Mouse (Mus musculus) central nervous system, embryonic 18 days (tissue): ENCODE measurements around the gene Bckdk. TPM values are rescaled to one million over a fixed set of nuclear protein-coding genes. Genes with fewer than 3 reads are reported as not detected.

Experiments used
- polyA plus RNA-seq: library from polyadenylated mRNA; depleted of rRNA; stranded (reverse); fragments of >200 nt; gene quantifications from 2 replicates; pipeline ENCODE4 v1.2.3, GENCODE M21; 2012; rRNA removed

Bckdk gene
- polyA plus RNA-seq = 44.6 and 48.7 TPM in 2 replicates

GRCm38 (mm10) chr7:127903971-127904796 is at the start of gene Bckdk:
Gene Bckdk, plus strand, starts transcription at chr7:127904082.

GRCm38 (mm10) chr7:127876041-127876466 is 27.8 kb upstream of the Bckdk start, which contains the start of gene Zfp646:
Gene Zfp646, plus strand, starts transcription at chr7:127876221.

GRCm38 (mm10) chr7:127876467-127877348 is 27.2 kb upstream of the Bckdk start, which contains the start of gene Zfp668:
Gene Zfp668, minus strand, starts transcription at chr7:127876828.

GRCm38 (mm10) chr7:127890798-127891197 is 13.1 kb upstream of the Bckdk start, which contains the start of gene Prss53:
Gene Prss53, minus strand, starts transcription at chr7:127890970.

GRCm38 (mm10) chr7:127895442-127895841 is 8.4 kb upstream of the Bckdk start, which contains the start of the genes Gm21974 and Vkorc1:
Gene Gm21974, minus strand, starts transcription at chr7:127895454.
Gene Vkorc1, minus strand, starts transcription at chr7:127895617.

GRCm38 (mm10) chr7:127912190-127912871 is 8.4 kb downstream of the Bckdk start, which contains the start of gene Kat8:
Gene Kat8, plus strand, starts transcription at chr7:127912516.

GRCm38 (mm10) chr7:127929923-127930322 is 26.0 kb downstream of the Bckdk start, which contains the start of gene Prss8:
Gene Prss8, minus strand, starts transcription at chr7:127930104.

GRCm38 (mm10) chr7:127946470-127947023 is 42.7 kb downstream of the Bckdk start, which contains the start of gene Prss36:
Gene Prss36, minus strand, starts transcription at chr7:127946725.

Other genes starting within 250 kb of the Bckdk start
- gene Bcl7c, start 195.1 kb upstream of the Bckdk start, polyA plus RNA-seq = 55.6 and 57.5 TPM in 2 replicates
- gene Ctf1, start 191.3 kb upstream of the Bckdk start, polyA plus RNA-seq = 10.1 and 11.8 TPM in 2 replicates
- gene Ctf2, start 171.9 kb upstream of the Bckdk start, polyA plus RNA-seq = not detected in 2 replicates
- gene Fbxl19, start 159.5 kb upstream of the Bckdk start, polyA plus RNA-seq = 122 and 135 TPM in 2 replicates
- gene Orai3, start 134.3 kb upstream of the Bckdk start, polyA plus RNA-seq = 9.1 and 11.1 TPM in 2 replicates
- gene Setd1a, start 127.4 kb upstream of the Bckdk start, polyA plus RNA-seq = 9.1 and 11.1 TPM in 2 replicates
- 0.20 and 0.35 TPM in 2 replicates for gene Gm49388, start 118.5 kb upstream of the Bckdk start, polyA plus RNA-seq
- 12.5 and 14.7 TPM in 2 replicates for gene Hsd3b7, start 103.5 kb upstream of the Bckdk start, polyA plus RNA-seq
- 43.4 and 52.4 TPM in 2 replicates for gene Stx4a, start 79.8 kb upstream of the Bckdk start, polyA plus RNA-seq
- 104 and 129 TPM in 2 replicates for gene Stx1b, start 79.5 kb upstream of the Bckdk start, polyA plus RNA-seq
- 16.3 and 17.3 TPM in 2 replicates for gene Zfp646, start 27.9 kb upstream of the Bckdk start, polyA plus RNA-seq
- gene Zfp668, start 27.3 kb upstream of the Bckdk start, polyA plus RNA-seq = 14.1 and 18.4 TPM in 2 replicates
- 2.9 and 3.0 TPM in 2 replicates for gene Prss53, start 13.1 kb upstream of the Bckdk start, polyA plus RNA-seq
- not detected in 2 replicates for gene Gm21974, start 8.6 kb upstream of the Bckdk start, polyA plus RNA-seq
- 68.8 and 78.8 TPM in 2 replicates for gene Vkorc1, start 8.5 kb upstream of the Bckdk start, polyA plus RNA-seq
- 48.7 and 49.7 TPM in 2 replicates for gene Kat8, start 8.4 kb downstream of the Bckdk start, polyA plus RNA-seq
- gene Prss8, start 26.0 kb downstream of the Bckdk start, polyA plus RNA-seq = 0.57 and 1.2 TPM in 2 replicates
- gene Prss36, start 42.6 kb downstream of the Bckdk start, polyA plus RNA-seq = 14.2 and 14.7 TPM in 2 replicates
- gene Fus, start 63.4 kb downstream of the Bckdk start, polyA plus RNA-seq = 556 and 596 TPM in 2 replicates
- 4.5 and 7.3 TPM in 2 replicates for gene Pycard, start 89.8 kb downstream of the Bckdk start, polyA plus RNA-seq
- gene Trim72, start 99.9 kb downstream of the Bckdk start, polyA plus RNA-seq = 0.53 and 3.0 TPM in 2 replicates
- 1.1 and 1.7 TPM in 2 replicates for gene Itgam, start 158.6 kb downstream of the Bckdk start, polyA plus RNA-seq
- not detected in 2 replicates for gene Gm49368, start 158.6 kb downstream of the Bckdk start, polyA plus RNA-seq
- gene Itgax, start 225.5 kb downstream of the Bckdk start, polyA plus RNA-seq = 0.09 and 0.10 TPM in 2 replicates